Mouse (Mus musculus) testis, postnatal 14 days (tissue): Measurements from ENCODE around the gene Armc2.

Experiments
- DNase-seq: peaks from one replicate; pipeline ENCODE4 v3.0.0; 2021; ENCODE audit warnings: low spot score

Armc2 gene

GRCm38 (mm10) chr10:42018016-42018949 is at the start of gene Armc2:
Armc2 (minus strand) TSS chr10:42018442.
- DNase-seq, result peak; percentile 65

GRCm38 (mm10) chr10:42064446-42064845 is 46.2 kb upstream of the Armc2 start:
- DNase-seq, result no peak

GRCm38 (mm10) chr10:42059522-42059921 is 41.3 kb upstream of the Armc2 start:
- DNase-seq, result no peak

- no peak for DNase-seq
Measured at GRCm38 (mm10) chr10:42057746-42058145, 39.5 kb upstream of the Armc2 start.

- no peak for DNase-seq
Measured at GRCm38 (mm10) chr10:42057231-42057601, 39.0 kb upstream of the Armc2 start.

- no peak for DNase-seq
Measured at GRCm38 (mm10) chr10:42056486-42057230, 38.4 kb upstream of the Armc2 start.

GRCm38 (mm10) chr10:42055224-42056165 is 37.3 kb upstream of the Armc2 start:
- DNase-seq, result no peak

GRCm38 (mm10) chr10:42051069-42051468 is 32.8 kb upstream of the Armc2 start:
- DNase-seq, result no peak

- no peak for DNase-seq
Measured at GRCm38 (mm10) chr10:42048648-42049047, 30.4 kb upstream of the Armc2 start.

GRCm38 (mm10) chr10:42044574-42044973 is 26.3 kb upstream of the Armc2 start:
- DNase-seq, result no peak

- no peak for DNase-seq
Measured at GRCm38 (mm10) chr10:42043307-42043706, 25.1 kb upstream of the Armc2 start.

GRCm38 (mm10) chr10:42042881-42043280 is 24.6 kb upstream of the Armc2 start:
- no peak for DNase-seq

- DNase-seq, result no peak
Measured at GRCm38 (mm10) chr10:42042087-42042486, 23.8 kb upstream of the Armc2 start.

- no peak for DNase-seq
Measured at GRCm38 (mm10) chr10:42038571-42038970, 20.3 kb upstream of the Armc2 start.

GRCm38 (mm10) chr10:42037301-42037870 is 19.1 kb upstream of the Armc2 start:
- DNase-seq, result no peak

GRCm38 (mm10) chr10:42036846-42037245 is 18.6 kb upstream of the Armc2 start:
- DNase-seq, result no peak

- no peak for DNase-seq
Measured at GRCm38 (mm10) chr10:42033571-42033970, 15.3 kb upstream of the Armc2 start.

- DNase-seq, result peak; percentile 78
Measured at GRCm38 (mm10) chr10:42031021-42031420, 12.8 kb upstream of the Armc2 start.

- DNase-seq, result no peak
Measured at GRCm38 (mm10) chr10:42029502-42029901, 11.3 kb upstream of the Armc2 start.

- no peak for DNase-seq
Measured at GRCm38 (mm10) chr10:42027337-42027736, 9.1 kb upstream of the Armc2 start.

- DNase-seq, result no peak
Measured at GRCm38 (mm10) chr10:42024406-42024805, 6.2 kb upstream of the Armc2 start.

GRCm38 (mm10) chr10:42021536-42021935 is 3.3 kb upstream of the Armc2 start:
- no peak for DNase-seq
